Mouse (Mus musculus) cerebellum, adult 2 months (tissue): Measurements from ENCODE around the gene Gipc3.

Experiments
- CTCF ChIP-seq: fragments of 200-500 bp; IDR thresholded peaks from 2 replicates; pipeline ENCODE4 v1.5.1; 2011; ENCODE audit warnings: low read depth, mild to moderate bottlenecking, control low read depth, low read length, moderate library complexity, borderline replicate concordance; ENCODE audit not compliant: insufficient read depth
- POLR2A ChIP-seq: fragments of 200-500 bp; IDR thresholded peaks from 2 replicates; pipeline ENCODE4 v1.6.1; 2011; ENCODE audit warnings: low read length, control low read depth, borderline replicate concordance; ENCODE audit not compliant: insufficient read depth

GRCm38 (mm10) chr10:81299585-81300351 is 43.3 kb downstream of the Gipc3 start:
- TF ChIP-seq POLR2A: no peak
- no peak for TF ChIP-seq CTCF
